Mouse (Mus musculus) left cerebral cortex, adult 2 months (tissue): ENCODE measurements around the gene Iqsec1. TPM values are rescaled to one million over a fixed set of nuclear protein-coding genes. Genes with fewer than 3 reads are reported as not detected.
A peak's percentile ranks its signal among the peaks of the same experiment; 100 is the strongest.

Experiments
- DNase-seq, 2 experiments: peaks; one replicate each; pipeline ENCODE4 v3.0.0; 2021 to 2022; ENCODE audit warnings: low spot score in 2 of 2, mixed read lengths in 1 of 2; ENCODE audit errors: extremely low spot score in 1 of 2
- H3K27ac ChIP-seq: fragments of 200-600 bp; 2 replicates; pipeline ENCODE4 v1.8.1; 2022
- H3K4me3 ChIP-seq: fragments of 200-600 bp; 2 replicates; pipeline ENCODE4 v1.8.1; 2022
- CTCF ChIP-seq: fragments of 200-600 bp; IDR thresholded peaks from 2 replicates; pipeline ENCODE4 v1.8.1; 2022; ENCODE audit warnings: antibody characterized with exemption, mild to moderate bottlenecking, moderate library complexity
- intact Hi-C: fragments of 180-260 bp; cut with DNase I; formaldehyde crosslinking; loops from one replicate; pipeline ENCODE4 v1.15.1; 2025
- total RNA-seq, 2 experiments: library from RNA; stranded (reverse); gene quantifications; 2 replicates each; pipeline ENCODE4 v1.2.3; 2021

The Iqsec1 gene
- total RNA-seq, 2 experiments from 2014 or later: 369 to 377 TPM

DNA sequence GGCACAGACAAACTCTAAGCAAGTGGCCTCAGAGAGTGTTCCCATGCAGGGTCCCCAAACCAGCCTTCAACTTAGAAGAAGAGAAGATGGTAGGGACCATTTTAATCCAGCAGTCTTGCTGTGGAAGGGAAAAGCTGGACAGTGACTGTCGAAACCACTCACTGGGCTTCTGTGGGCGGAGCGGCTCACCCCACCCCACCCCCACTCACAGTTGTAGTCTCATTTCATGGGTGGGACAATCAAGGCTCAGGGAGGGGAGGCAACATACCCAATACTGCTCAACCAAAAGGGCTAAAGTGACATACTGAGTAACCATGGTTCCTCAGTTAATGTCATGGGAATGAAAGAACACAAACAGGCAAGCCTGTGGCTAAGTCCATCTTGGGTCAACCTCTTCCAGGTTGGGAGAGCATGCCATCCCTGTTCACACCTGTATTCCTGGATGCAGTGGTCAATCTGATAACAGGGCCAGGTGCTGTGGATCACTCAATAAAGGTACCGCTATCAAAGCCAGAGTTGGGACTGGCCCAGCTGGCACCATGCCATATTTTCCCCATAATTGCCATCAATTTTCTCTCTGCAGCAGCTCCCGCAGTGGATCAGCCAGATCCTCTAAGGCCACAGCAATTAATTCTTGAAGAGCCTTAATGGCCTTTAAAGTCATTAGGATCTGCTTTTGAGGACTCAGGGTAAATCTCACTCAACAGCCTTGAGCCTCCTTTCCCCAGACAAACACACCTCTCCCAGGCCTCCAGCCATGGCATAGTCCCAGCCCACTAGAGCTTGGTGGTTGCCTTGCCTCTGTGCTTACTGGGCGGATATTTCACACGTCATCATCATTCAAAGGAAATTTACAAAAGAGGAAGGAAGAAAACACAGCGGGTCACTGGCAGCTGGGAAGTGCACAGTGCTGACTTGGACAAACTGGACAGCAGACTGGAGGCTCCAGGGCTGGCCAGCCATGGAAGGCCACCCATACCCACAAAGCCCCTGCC is 275.7 kb downstream of the Iqsec1 start:
- TF ChIP-seq CTCF: no peak
- DNase-seq: no peak
- Histone ChIP-seq H3K4me3 (no peak overlapping the region), H3K27ac (peak overlapping the region; percentile 48)
- intact Hi-C loops: no loop called here

DNA sequence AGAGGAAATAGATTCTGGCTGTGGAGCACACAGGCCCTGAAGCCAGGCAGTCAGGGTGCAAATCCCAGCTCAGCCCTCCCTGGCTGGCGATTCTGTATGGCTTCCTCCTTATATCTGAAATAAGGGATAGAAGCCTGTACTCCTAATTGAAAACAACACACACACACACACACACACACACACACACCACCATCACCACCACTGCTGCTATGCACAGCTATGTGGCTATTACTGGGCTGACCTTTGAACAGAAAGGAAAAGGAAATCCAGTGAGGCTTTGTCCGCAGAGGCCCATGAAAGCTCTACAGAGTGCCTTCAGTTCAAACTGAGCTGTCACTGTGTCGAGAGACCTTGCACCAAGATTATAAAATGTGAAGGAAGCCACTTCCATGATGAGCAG is 276.4 kb downstream of the Iqsec1 start:
- TF ChIP-seq CTCF: no peak
- DNase-seq: no peak
- intact Hi-C loops: no loop called here
- Histone ChIP-seq H3K27ac (peak overlapping the region; percentile 48), H3K4me3 (no peak overlapping the region)

DNA sequence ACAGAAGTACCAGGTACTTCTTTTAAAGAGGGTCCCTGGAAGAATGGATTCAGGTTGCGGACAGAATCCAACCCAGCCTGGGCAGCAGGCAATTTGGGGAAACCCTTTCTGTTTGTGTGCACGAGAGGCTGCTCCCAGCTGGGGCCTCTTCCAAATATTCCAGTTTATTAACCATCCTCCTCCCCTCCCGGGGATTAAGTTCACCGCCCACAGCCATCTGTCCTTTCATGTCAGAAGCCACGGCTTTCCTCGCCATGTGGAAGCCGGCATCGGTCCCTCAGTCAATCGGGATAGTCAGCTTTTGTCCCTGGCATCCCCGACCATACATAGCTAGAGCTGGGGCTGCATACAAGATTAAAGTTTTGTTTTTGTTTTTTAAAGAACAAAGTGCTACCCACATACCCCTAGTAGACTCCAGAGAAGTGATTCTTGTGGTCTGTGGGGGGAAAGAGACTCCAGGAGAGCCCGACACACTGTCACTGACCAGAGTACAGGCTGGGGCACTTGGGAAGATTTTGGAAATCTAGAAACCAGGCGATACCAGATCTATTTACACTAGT is 276.9 kb downstream of the Iqsec1 start:
- TF ChIP-seq CTCF: no peak
- H3K4me3 ChIP-seq: no peak overlapping the region
- 0 out of 2 replicates have a peak overlapping the region, but pooled peaks have one; percentile 24 for H3K27ac ChIP-seq
- intact Hi-C loops: no loop called here
- DNase-seq: no peak

DNA sequence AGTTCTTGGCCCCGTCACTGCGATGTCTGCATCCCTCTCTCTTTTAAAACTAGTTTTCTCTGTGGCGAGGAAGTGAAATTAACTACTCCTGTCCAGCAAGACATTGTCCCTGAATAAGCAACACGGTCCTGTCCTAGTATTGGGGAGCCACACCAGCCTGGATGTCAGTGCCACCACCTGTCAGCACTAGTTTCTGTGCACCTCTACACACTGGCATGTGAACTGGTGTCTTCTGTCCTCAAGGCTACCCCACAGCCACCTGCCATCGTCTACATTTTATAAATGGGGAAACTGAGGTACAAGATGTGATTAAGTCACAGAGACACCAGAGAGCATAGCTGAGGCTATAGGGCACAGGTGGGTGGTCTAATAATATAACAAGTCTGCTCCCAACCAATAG is 277.7 kb downstream of the Iqsec1 start:
- TF ChIP-seq CTCF: no peak
- no peak overlapping the region for H3K27ac ChIP-seq

DNA sequence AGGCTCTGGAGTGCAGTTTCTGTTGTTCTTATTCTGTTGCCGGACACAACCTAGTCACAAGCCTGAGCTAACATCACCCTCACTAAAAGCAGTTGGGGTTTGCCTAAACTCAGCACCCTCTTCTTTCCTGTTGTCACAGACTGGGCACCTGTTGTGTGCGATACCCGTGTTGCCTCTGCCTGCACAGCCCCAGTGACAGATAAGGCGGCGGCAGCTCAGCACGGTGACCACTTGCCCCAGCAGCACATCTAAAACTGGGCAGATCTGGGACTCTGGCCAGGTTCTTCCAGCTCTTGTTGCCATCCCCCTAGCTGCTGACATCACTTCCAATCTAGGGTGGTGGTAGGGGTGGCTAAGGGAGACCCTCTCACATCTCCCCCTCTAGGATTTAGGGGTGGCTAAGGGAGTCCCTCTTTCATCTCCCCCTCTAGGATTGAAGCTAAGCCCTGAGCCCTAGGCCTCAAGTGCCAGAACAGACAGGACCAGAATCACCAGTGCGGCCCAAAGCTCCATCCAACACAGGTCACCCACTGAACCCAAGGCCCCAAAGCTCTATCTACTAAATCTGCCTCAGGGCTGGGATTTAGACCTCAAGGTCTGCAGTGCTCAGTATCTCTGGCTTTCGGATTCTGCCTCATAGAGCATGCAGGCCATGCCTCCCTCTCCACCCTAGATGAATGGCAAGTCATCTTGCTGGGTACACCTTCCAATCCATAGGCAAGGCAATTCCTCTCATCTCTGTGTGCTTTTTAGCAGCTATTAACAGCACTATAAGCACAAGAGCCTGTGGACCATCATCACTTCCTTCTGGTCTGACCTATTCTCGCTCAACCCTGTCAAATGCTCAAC is 278.3 kb downstream of the Iqsec1 start:
- no peak overlapping the region for H3K27ac ChIP-seq
- no peak for DNase-seq
- intact Hi-C loops: no loop called here
- H3K4me3 ChIP-seq: no peak overlapping the region
- TF ChIP-seq CTCF: no peak

More for the DNA sequence above, 277.7 kb downstream of the Iqsec1 start:
- H3K4me3 ChIP-seq: no peak overlapping the region
- intact Hi-C loops: no loop called here
- DNase-seq: no peak

DNA sequence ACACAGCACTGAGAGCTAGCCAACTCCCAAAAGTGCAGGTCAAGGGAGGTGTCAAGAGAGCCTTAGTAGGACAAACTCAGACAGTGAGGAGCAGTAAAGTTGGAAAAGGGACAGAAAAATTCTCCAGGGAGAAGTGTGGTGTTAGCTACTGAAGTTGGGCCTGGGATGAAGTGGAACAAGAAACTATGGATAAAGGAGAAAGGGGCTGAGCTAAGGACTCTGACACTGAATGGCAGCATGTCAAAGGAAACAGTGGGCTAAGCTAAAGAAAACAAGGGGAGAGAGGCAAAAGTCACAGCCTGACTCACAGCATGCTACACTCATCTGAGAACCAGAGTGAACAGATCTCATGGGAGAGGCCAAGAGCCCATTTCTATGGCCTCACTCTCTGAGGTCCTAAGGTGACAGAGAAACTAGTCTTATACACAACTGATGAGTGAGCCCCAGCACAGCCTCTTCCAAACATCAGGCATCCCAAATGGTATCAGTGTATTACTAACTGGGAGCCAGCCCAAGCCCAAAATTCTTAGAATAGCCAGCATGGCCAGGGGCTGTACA is 280.3 kb downstream of the Iqsec1 start:
- H3K27ac ChIP-seq: no peak overlapping the region
- intact Hi-C loops: no loop called here
- DNase-seq: no peak
- no peak for TF ChIP-seq CTCF
- H3K4me3 ChIP-seq: no peak overlapping the region

DNA sequence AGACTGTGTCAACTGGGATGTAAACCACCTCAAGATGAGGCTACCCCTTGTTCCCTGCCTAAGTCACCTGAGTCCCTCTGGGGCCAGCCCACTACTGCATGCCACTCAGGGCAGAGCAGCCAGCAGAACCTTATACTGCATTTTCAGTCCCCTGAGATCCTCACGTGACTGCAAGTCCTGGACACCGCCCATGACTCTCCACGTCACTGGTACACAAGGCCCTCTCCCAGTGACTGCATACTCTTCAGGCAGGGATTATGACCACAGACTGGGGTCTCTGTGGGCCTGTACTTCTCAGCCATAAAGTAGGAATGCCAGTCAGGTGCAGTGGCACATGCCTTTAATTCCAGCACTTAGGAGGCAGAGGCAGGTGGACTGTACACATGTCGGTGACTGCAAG is 281.3 kb downstream of the Iqsec1 start:
- no peak for TF ChIP-seq CTCF
- Histone ChIP-seq H3K27ac (peak overlapping the region; percentile 20), H3K4me3 (no peak overlapping the region)
- DNase-seq: no peak
- intact Hi-C loops: no loop called here

DNA sequence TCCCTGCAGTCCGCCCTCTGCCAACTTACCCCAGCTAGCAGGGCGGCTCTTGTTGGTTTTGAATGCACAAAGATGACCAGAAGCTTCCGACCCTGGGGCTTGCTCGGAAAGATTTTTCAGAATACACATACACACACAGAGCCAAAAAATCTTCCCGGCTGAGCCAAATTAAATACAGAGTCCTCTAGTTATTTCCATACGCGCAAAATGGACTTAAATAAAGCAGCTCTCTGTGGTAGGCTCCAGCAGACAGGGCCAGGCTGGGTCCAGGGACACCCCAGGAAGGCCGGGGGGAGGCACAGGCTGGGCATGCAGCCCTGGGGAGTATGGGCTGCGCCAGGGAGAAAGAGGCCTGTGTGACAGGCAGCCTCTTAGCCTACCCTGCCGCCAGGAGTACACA is 282.0 kb downstream of the Iqsec1 start:
- peak overlapping the region; percentile 20 for H3K27ac ChIP-seq
- TF ChIP-seq CTCF: no peak; the same call in 1 of the 2 replicates
- intact Hi-C loops: no loop called here
- no peak overlapping the region for H3K4me3 ChIP-seq
- peak in 1 of 2 experiments; percentile 60 for DNase-seq

DNA sequence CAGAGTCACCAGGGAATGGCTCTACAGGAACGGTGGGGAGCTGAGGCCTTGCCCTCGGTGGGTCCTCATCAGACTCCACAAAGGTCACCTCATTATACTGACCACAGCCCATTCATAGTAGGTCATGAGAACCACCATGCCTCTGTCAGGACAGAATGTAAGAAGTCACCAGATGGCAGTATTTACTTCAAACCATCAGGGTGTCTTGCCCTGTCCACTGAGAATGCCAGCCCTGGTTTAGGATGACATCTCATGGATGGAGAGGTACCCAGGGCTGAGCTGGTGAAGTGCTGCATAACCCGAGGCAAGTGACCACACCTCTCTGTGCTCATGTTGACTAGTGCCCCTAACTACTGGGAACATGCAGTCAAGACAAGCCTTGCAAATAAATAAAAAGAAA is 282.7 kb downstream of the Iqsec1 start:
- DNase-seq: no peak
- peak overlapping the region; percentile 13; the same call in 1 of the 2 replicates for H3K27ac ChIP-seq
- no peak; the same call in 1 of the 2 replicates for TF ChIP-seq CTCF
- intact Hi-C loops: no loop called here
- no peak overlapping the region for H3K4me3 ChIP-seq

DNA sequence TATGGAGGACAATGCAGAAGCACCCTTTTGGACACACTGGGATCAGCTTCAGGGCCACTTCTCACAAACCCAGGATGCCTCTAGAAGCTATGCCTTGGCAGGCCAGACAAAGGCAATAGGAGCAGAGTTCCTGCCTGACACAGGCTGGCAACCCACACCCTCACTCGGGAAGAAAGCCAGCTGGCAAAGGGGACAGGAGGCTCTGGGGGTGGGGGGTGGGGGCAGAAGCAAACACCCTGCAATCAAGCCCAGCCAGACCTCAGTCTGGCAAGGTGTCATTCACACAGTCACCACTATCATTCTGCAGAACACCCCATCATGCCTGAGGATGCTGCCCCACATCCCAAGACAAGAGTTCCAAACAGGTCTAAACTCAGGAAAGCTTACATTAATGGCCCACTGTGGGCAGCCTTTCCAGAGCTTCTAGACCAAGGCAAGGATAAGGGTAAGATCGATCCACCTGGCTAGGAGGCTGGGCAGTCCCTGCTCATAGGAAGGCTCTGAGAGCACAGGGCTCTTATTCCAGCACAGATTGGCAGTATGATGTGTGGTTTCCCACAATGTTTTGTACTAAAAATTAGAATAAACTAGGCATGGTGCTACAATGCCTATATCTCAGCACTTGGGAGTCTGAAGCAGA is 283.7 kb downstream of the Iqsec1 start:
- H3K4me3 ChIP-seq: no peak overlapping the region
- intact Hi-C loops: no loop called here
- peak; percentile 7; the same call in 1 of the 2 replicates for TF ChIP-seq CTCF
- peak overlapping the region; percentile 63 for H3K27ac ChIP-seq
- no peak for DNase-seq

DNA sequence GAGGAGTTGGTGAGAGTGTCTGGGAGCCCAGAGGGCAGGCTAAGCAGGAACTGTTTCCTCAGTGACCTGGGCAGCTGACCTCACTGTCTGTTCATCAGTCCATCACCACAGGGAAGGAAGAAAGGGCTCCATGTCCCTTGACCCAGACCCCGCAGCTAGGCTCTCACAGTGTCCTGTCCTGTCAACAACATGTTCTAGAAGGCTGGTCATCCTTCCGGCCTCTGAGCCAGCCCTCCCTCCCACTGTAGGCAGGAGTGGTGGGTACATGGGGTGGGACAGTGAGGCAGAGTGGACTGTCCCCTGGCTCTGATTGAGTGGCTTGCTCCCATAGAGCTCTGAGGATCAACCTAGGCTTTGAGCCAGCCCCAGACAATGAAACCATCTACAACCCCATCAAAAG is 284.7 kb downstream of the Iqsec1 start:
- H3K4me3 ChIP-seq: no peak overlapping the region
- H3K27ac ChIP-seq: peak overlapping the region; percentile 63
- DNase-seq: no peak
- no peak for TF ChIP-seq CTCF
- intact Hi-C loops: no loop called here
